Mouse (Mus musculus) heart, postnatal 36 days (tissue): Measurements from ENCODE around the gene Krtap5-5. TPM values are rescaled to one million over a fixed set of nuclear protein-coding genes. Genes with fewer than 3 reads are reported as not detected.

ENCODE experiments used
- total RNA-seq, 2 experiments: library from RNA; stranded (reverse); gene quantifications; 2 replicates each; pipeline ENCODE4 v1.2.3; 2021

Gene Krtap5-5
- total RNA-seq, 2 experiments from 2014 or later = not detected

Other genes with a start within 250 kb of the Krtap5-5 start
- 10 to 100 TPM; 43.6 to 43.8 TPM for gene Mob2, start 168.9 kb downstream of the Krtap5-5 start, total RNA-seq
- gene Dusp8, start 134.1 kb downstream of the Krtap5-5 start, total RNA-seq = 10 to 100 TPM; 33.2 to 46.2 TPM
- gene Gm45618, start 109.2 kb downstream of the Krtap5-5 start, total RNA-seq = not detected
- gene Gm39115, start 93.9 kb downstream of the Krtap5-5 start, total RNA-seq = not detected
- not detected for gene Gm45337, start 85.4 kb downstream of the Krtap5-5 start, total RNA-seq
- not detected for gene Gm29735, start 72.9 kb downstream of the Krtap5-5 start, total RNA-seq
- gene Gm4553, start 64.2 kb downstream of the Krtap5-5 start, total RNA-seq = not detected
- not detected for gene Krtap5-2, start 54.0 kb downstream of the Krtap5-5 start, total RNA-seq
- gene Gm10153, start 39.6 kb downstream of the Krtap5-5 start, total RNA-seq = not detected
- gene Krtap5-3, start 28.6 kb downstream of the Krtap5-5 start, total RNA-seq = not detected
- not detected for gene Gm7579, start 18.1 kb downstream of the Krtap5-5 start, total RNA-seq
- not detected for gene Gm40460, start 11.1 kb upstream of the Krtap5-5 start, total RNA-seq
- gene Gm2431, start 28.4 kb upstream of the Krtap5-5 start, total RNA-seq = not detected
- gene Gm4559, start 44.4 kb upstream of the Krtap5-5 start, total RNA-seq = not detected
- not detected for gene Krtap5-1, start 67.1 kb upstream of the Krtap5-5 start, total RNA-seq
- gene Krtap5-4, start 73.6 kb upstream of the Krtap5-5 start, total RNA-seq = not detected
- 1 to 10 TPM; 1.8 to 2.0 TPM for gene Ifitm10, start 143.8 kb upstream of the Krtap5-5 start, total RNA-seq
- 1 to 10 TPM in 1 of 2 experiments, under 1 TPM in 1; 0.72 to 8.2 TPM for gene Gm49369, start 152.7 kb upstream of the Krtap5-5 start, total RNA-seq
- gene Ctsd, start 158.1 kb upstream of the Krtap5-5 start, total RNA-seq = 100 to 1,000 TPM; 830 to 843 TPM
- gene Syt8, start 204.9 kb upstream of the Krtap5-5 start, total RNA-seq = not detected
- gene Tnni2, start 211.8 kb upstream of the Krtap5-5 start, total RNA-seq = 1 to 10 TPM; 1.6 to 3.4 TPM
- 10 to 100 TPM; 31.7 to 40.4 TPM for gene Lsp1, start 230.8 kb upstream of the Krtap5-5 start, total RNA-seq